Mouse (Mus musculus): ENCODE measurements around the gene Dtx3l.

DNA sequence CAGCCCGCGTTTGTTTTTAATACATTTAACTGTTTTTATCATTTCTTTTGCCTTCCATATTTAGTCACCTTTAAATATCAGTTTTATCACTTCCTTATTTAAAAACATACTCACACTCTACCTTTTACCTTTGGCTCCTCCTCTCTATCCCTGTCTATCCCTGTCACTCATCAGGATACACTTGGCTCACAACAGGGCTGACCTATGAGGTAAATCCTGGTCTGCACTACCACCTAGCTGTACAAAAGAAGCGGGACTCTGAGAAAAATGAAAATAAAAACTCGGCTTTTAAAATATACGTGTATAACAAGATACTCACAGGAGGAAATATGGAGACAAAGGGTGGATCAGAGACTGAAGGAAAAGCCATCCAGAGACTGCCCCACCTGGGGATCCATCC is 50.0 kb downstream of the Dtx3l start:
- TF ChIP-seq CTCF (IDR thresholded peaks at IDR 0.05; ENCODE audit: extremely low read depth, insufficient read length, insufficient replicate concordance, low read depth, low read length) = no peak
- TF ChIP-seq POLR2A (IDR thresholded peaks at IDR 0.05; ENCODE audit: low read depth, low read length) = no peak
